Mouse (Mus musculus) E14TG2a.4 (cell line): ENCODE measurements around the gene Bmp2k.

Experiments
- CTCF ChIP-seq: conservative IDR thresholded peaks from 2 replicates; pipeline ENCODE4 v1.5.1; 2014; ENCODE audit warnings: low read length
- NANOG ChIP-seq: IDR thresholded peaks from 2 replicates; pipeline ENCODE4 v1.6.1; 2014; ENCODE audit warnings: borderline replicate concordance, low read length, mixed read lengths
- POU5F1 ChIP-seq: IDR thresholded peaks from 2 replicates; pipeline ENCODE4 v1.6.1; 2014; ENCODE audit warnings: low read length, borderline replicate concordance

DNA sequence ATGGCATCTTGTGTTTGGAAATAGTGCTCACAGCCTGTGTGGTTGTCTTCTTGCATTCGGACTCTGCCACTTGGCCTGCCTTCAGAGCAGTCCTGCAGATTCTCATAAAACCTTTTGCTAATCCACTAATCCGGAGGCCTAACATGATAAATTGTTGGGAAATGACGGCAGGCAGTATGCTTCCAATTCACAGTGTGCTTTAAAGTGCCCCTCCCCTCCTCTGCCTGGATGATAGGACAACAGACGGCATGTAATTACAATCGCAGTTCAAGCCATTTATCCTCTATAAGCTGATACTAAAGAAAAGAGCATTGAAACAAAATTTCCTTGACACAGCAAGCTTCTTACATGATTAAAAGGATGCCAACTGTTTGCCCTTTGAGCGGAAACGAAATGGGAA is 80.2 kb downstream of the Bmp2k start:
- TF ChIP-seq CTCF: no peak
- TF ChIP-seq NANOG: no peak
- TF ChIP-seq POU5F1: no peak
